Mouse (Mus musculus): Measurements from ENCODE around the gene Mtx1. TPM values are rescaled to one million over a fixed set of nuclear protein-coding genes. Genes with fewer than 3 reads are reported as not detected.

The Mtx1 gene
- polyA plus RNA-seq, 1 experiment from 2014 or later = 231 TPM

GRCm38 (mm10) chr3:89193351-89193750 is 33.5 kb downstream of the Mtx1 start:
- ATAC-seq (ENCODE audit: insufficient number of reproducible peaks, low FRiP score, low TSS enrichment, low read depth) (no peak), DNase-seq (ENCODE audit: low spot score) (no peak)
- H3K36me3 ChIP-seq (ENCODE audit: control insufficient read depth, insufficient read depth, low read length) = no peaks in the 10 kb centered on the region
- H3K4me1 ChIP-seq (ENCODE audit: control insufficient read depth, insufficient read depth, low read length) = peaks cover 4% of the 10 kb centered on the region
- no peaks in the 10 kb centered on the region for H3K9me3 ChIP-seq (ENCODE audit: control insufficient read depth, low read length)
- no peaks in the 10 kb centered on the region for H3K27me3 ChIP-seq (ENCODE audit: control insufficient read depth, insufficient read depth, low read length)
- no peak overlapping the region for H3K4me3 ChIP-seq (ENCODE audit: low read depth, low read length)
- WGBS = 71% methylated on average over 1 of the region's 1 CpGs
- no peak overlapping the region for H3K27ac ChIP-seq (replicated peaks; ENCODE audit: low read depth, low read length)
- H3K9ac ChIP-seq (ENCODE audit: low read length) = no peak overlapping the region
- H3K4me2 ChIP-seq (ENCODE audit: low read depth, severe bottlenecking) = no peak overlapping the region

- H3K9me3 ChIP-seq (ENCODE audit: control insufficient read depth, low read length) = no peaks in the 10 kb centered on the region
- H3K4me3 ChIP-seq (ENCODE audit: low read depth, low read length) = no peak overlapping the region
- no peak for ATAC-seq (ENCODE audit: insufficient number of reproducible peaks, low FRiP score, low TSS enrichment, low read depth)
- no peak overlapping the region for H3K4me2 ChIP-seq (ENCODE audit: low read depth, severe bottlenecking)
- WGBS = 89% methylated on average over 8 of the region's 8 CpGs
- no peak for DNase-seq (ENCODE audit: low spot score)
- H3K4me1 ChIP-seq (ENCODE audit: control insufficient read depth, insufficient read depth, low read length) = peaks cover 3% of the 10 kb centered on the region
- no peak overlapping the region for H3K9ac ChIP-seq (ENCODE audit: low read length)
- H3K27me3 ChIP-seq (ENCODE audit: control insufficient read depth, insufficient read depth, low read length) = no peaks in the 10 kb centered on the region
- H3K36me3 ChIP-seq (ENCODE audit: control insufficient read depth, insufficient read depth, low read length) = 0 out of 2 replicates have a peak, but pooled peaks cover 2% of the 10 kb centered on the region
- H3K27ac ChIP-seq (replicated peaks; ENCODE audit: low read depth, low read length) = no peak overlapping the region
Observed at GRCm38 (mm10) chr3:89190436-89190835, 36.5 kb downstream of the Mtx1 start.

- DNase-seq (ENCODE audit: low spot score) (no peak), ATAC-seq (ENCODE audit: insufficient number of reproducible peaks, low FRiP score, low TSS enrichment, low read depth) (no peak)
- Histone ChIP-seq H3K9me3 (ENCODE audit: control insufficient read depth, low read length) (no peaks in the 10 kb centered on the region), H3K36me3 (ENCODE audit: control insufficient read depth, insufficient read depth, low read length) (0 out of 2 replicates have a peak, but pooled peaks cover 2% of the 10 kb centered on the region), H3K27ac (replicated peaks; ENCODE audit: low read depth, low read length) (no peak overlapping the region), H3K4me3 (ENCODE audit: low read depth, low read length) (no peak overlapping the region), H3K27me3 (ENCODE audit: control insufficient read depth, insufficient read depth, low read length) (no peaks in the 10 kb centered on the region), H3K4me2 (ENCODE audit: low read depth, severe bottlenecking) (no peak overlapping the region), H3K4me1 (ENCODE audit: control insufficient read depth, insufficient read depth, low read length) (peaks cover 22% of the 10 kb centered on the region), H3K9ac (ENCODE audit: low read length) (no peak overlapping the region; the same call in 1 of the 2 replicates)
- WGBS = 75% methylated on average over 12 of the region's 12 CpGs
Observed at GRCm38 (mm10) chr3:89188478-89188875, 38.4 kb downstream of the Mtx1 start.

GRCm38 (mm10) chr3:89187690-89188477 is 39.0 kb downstream of the Mtx1 start:
- Histone ChIP-seq H3K4me1 (ENCODE audit: control insufficient read depth, insufficient read depth, low read length) (peaks cover 22% of the 10 kb centered on the region), H3K4me3 (ENCODE audit: low read depth, low read length) (no peak overlapping the region), H3K9ac (ENCODE audit: low read length) (no peak overlapping the region; the same call in 1 of the 2 replicates), H3K27me3 (ENCODE audit: control insufficient read depth, insufficient read depth, low read length) (no peaks in the 10 kb centered on the region), H3K36me3 (ENCODE audit: control insufficient read depth, insufficient read depth, low read length) (0 out of 2 replicates have a peak, but pooled peaks cover 2% of the 10 kb centered on the region), H3K4me2 (ENCODE audit: low read depth, severe bottlenecking) (no peak overlapping the region), H3K9me3 (ENCODE audit: control insufficient read depth, low read length) (no peaks in the 10 kb centered on the region), H3K27ac (replicated peaks; ENCODE audit: low read depth, low read length) (no peak overlapping the region)
- WGBS = 85% methylated on average over 18 of the region's 18 CpGs
- ATAC-seq (ENCODE audit: insufficient number of reproducible peaks, low FRiP score, low TSS enrichment, low read depth) (no peak), DNase-seq (ENCODE audit: low spot score) (no peak)

GRCm38 (mm10) chr3:89187197-89187596 is 39.7 kb downstream of the Mtx1 start:
- Histone ChIP-seq H3K27ac (replicated peaks; ENCODE audit: low read depth, low read length) (no peak overlapping the region), H3K4me2 (ENCODE audit: low read depth, severe bottlenecking) (no peak overlapping the region), H3K9ac (ENCODE audit: low read length) (peak overlapping the region; percentile 7; the same call in 1 of the 2 replicates), H3K36me3 (ENCODE audit: control insufficient read depth, insufficient read depth, low read length) (peaks cover 4% of the 10 kb centered on the region), H3K4me1 (ENCODE audit: control insufficient read depth, insufficient read depth, low read length) (peaks cover 24% of the 10 kb centered on the region), H3K27me3 (ENCODE audit: control insufficient read depth, insufficient read depth, low read length) (no peaks in the 10 kb centered on the region), H3K4me3 (ENCODE audit: low read depth, low read length) (no peak overlapping the region), H3K9me3 (ENCODE audit: control insufficient read depth, low read length) (no peaks in the 10 kb centered on the region)
- DNase-seq (ENCODE audit: low spot score) (no peak), ATAC-seq (ENCODE audit: insufficient number of reproducible peaks, low FRiP score, low TSS enrichment, low read depth) (no peak)
- 58% methylated on average over 23 of the region's 23 CpGs for WGBS

- H3K4me1 ChIP-seq (ENCODE audit: control insufficient read depth, insufficient read depth, low read length) = peaks cover 24% of the 10 kb centered on the region
- peak overlapping the region; percentile 96 for H3K4me2 ChIP-seq (ENCODE audit: low read depth, severe bottlenecking)
- no peak for ATAC-seq (ENCODE audit: insufficient number of reproducible peaks, low FRiP score, low TSS enrichment, low read depth)
Observed at GRCm38 (mm10) chr3:89183959-89184315, 43.0 kb downstream of the Mtx1 start.

GRCm38 (mm10) chr3:89183058-89183958 is 43.6 kb downstream of the Mtx1 start, which contains the start of gene Fam189b:
TSS of gene Fam189b (plus strand) at chr3:89183143.
- Histone ChIP-seq H3K9ac (ENCODE audit: low read length) (peak within 1 kb of the TSS; percentile 84), H3K27me3 (ENCODE audit: control insufficient read depth, insufficient read depth, low read length) (no peaks in the 10 kb centered on the region), H3K36me3 (ENCODE audit: control insufficient read depth, insufficient read depth, low read length) (peaks cover 22% of the 10 kb centered on the region), H3K4me2 (ENCODE audit: low read depth, severe bottlenecking) (peak within 1 kb of the TSS; percentile 96), H3K27ac (replicated peaks; ENCODE audit: low read depth, low read length) (peak within 1 kb of the TSS; percentile 73), H3K4me1 (ENCODE audit: control insufficient read depth, insufficient read depth, low read length) (peaks cover 30% of the 10 kb centered on the region), H3K9me3 (ENCODE audit: control insufficient read depth, low read length) (no peaks in the 10 kb centered on the region), H3K4me3 (ENCODE audit: low read depth, low read length) (peak within 1 kb of the TSS; percentile 66)
- peak; percentile 89 for DNase-seq (ENCODE audit: low spot score)
- 5% methylated on average over 39 of the region's 39 CpGs for WGBS
- peak; percentile 91 for ATAC-seq (ENCODE audit: insufficient number of reproducible peaks, low FRiP score, low TSS enrichment, low read depth)

More at GRCm38 (mm10) chr3:89183959-89184315, 43.0 kb downstream of the Mtx1 start:
- Histone ChIP-seq H3K27me3 (ENCODE audit: control insufficient read depth, insufficient read depth, low read length) (no peaks in the 10 kb centered on the region), H3K27ac (replicated peaks; ENCODE audit: low read depth, low read length) (no peak overlapping the region; the same call in 1 of the 2 replicates), H3K36me3 (ENCODE audit: control insufficient read depth, insufficient read depth, low read length) (peaks cover 22% of the 10 kb centered on the region), H3K9me3 (ENCODE audit: control insufficient read depth, low read length) (no peaks in the 10 kb centered on the region), H3K4me3 (ENCODE audit: low read depth, low read length) (peak overlapping the region; percentile 66), H3K9ac (ENCODE audit: low read length) (peak overlapping the region; percentile 84)
- WGBS = 73% methylated on average over 6 of the region's 6 CpGs
- DNase-seq (ENCODE audit: low spot score) = no peak

GRCm38 (mm10) chr3:89182531-89183057 is 44.3 kb downstream of the Mtx1 start:
- H3K4me3 ChIP-seq (ENCODE audit: low read depth, low read length) = peak overlapping the region; percentile 66; the same call in 1 of the 2 replicates
- no peaks in the 10 kb centered on the region for H3K9me3 ChIP-seq (ENCODE audit: control insufficient read depth, low read length)
- H3K9ac ChIP-seq (ENCODE audit: low read length) = peak overlapping the region; percentile 84
- peaks cover 30% of the 10 kb centered on the region for H3K4me1 ChIP-seq (ENCODE audit: control insufficient read depth, insufficient read depth, low read length)
- peaks cover 22% of the 10 kb centered on the region for H3K36me3 ChIP-seq (ENCODE audit: control insufficient read depth, insufficient read depth, low read length)
- H3K4me2 ChIP-seq (ENCODE audit: low read depth, severe bottlenecking) = peak overlapping the region; percentile 96; the same call in 1 of the 2 replicates
- DNase-seq (ENCODE audit: low spot score) (no peak), ATAC-seq (ENCODE audit: insufficient number of reproducible peaks, low FRiP score, low TSS enrichment, low read depth) (peak; percentile 7; the same call in 1 of the 2 replicates)
- H3K27me3 ChIP-seq (ENCODE audit: control insufficient read depth, insufficient read depth, low read length) = no peaks in the 10 kb centered on the region
- 44% methylated on average over 7 of the region's 7 CpGs for WGBS
- H3K27ac ChIP-seq (replicated peaks; ENCODE audit: low read depth, low read length) = no peak overlapping the region; the same call in 1 of the 2 replicates
